Mouse (Mus musculus): ENCODE results near the gene Syt1.

GRCm38 (mm10) chr10:108832248-108832647 is 178.5 kb downstream of the Syt1 start:
- no peak for TF ChIP-seq POLR2A (IDR thresholded peaks at IDR 0.05; ENCODE audit: low read depth, low read length)
- no peak for TF ChIP-seq CTCF (IDR thresholded peaks at IDR 0.05; ENCODE audit: borderline replicate concordance, insufficient read depth, low read length)

Data from embryonic fibroblast, embryonic 13.5 days (primary cell).